Mouse (Mus musculus) heart, embryonic 14.5 days (tissue): Measurements from ENCODE around the gene Pcdh9. TPM values are rescaled to one million over a fixed set of nuclear protein-coding genes. Genes with fewer than 3 reads are reported as not detected.

Source experiments
- ATAC-seq: fragments of 200-750 bp; cut with Nextera tagmentation; 2 replicates; pipeline ENCODE4 v1.8.0; 2017; ENCODE audit warnings: low read depth, moderate TSS enrichment; ENCODE audit not compliant: insufficient number of reproducible peaks, insufficient read depth, low FRiP score
- H3K27ac ChIP-seq, 2 experiments: fragments of 200-500 bp in 1 of 2; fragments of 300-500 bp in 1 of 2; sonication (generic) in 1 of 2; replicated peaks in 1 of 2; 2 replicates each; pipeline ENCODE4 v1.5.1; 2012 to 2014; ENCODE audit warnings: low read depth in 2 of 2, low read length in 2 of 2, control low read depth in 1 of 2, mild to moderate bottlenecking in 1 of 2, mixed read lengths in 1 of 2; ENCODE audit not compliant: control insufficient read depth in 1 of 2, insufficient read depth in 1 of 2
- H3K27me3 ChIP-seq: fragments of 300-500 bp; sonication (generic); 2 replicates; pipeline ENCODE4 v1.6.1; 2014; ENCODE audit warnings: mild to moderate bottlenecking, low read length, control low read depth; ENCODE audit not compliant: control insufficient read depth, insufficient read depth
- H3K36me3 ChIP-seq: fragments of 300-500 bp; sonication (generic); 2 replicates; pipeline ENCODE4 v1.6.1; 2014; ENCODE audit warnings: mild to moderate bottlenecking, control low read depth, low read length, mixed read lengths; ENCODE audit not compliant: control insufficient read depth, insufficient read depth
- H3K4me1 ChIP-seq, 2 experiments: fragments of 200-500 bp in 1 of 2; fragments of 300-500 bp in 1 of 2; sonication (generic) in 1 of 2; 2 replicates each; pipeline ENCODE4 v1.6.1; 2012 to 2014; ENCODE audit warnings: low read length in 2 of 2, control low read depth in 1 of 2, mixed read lengths in 1 of 2; ENCODE audit not compliant: control insufficient read depth in 2 of 2, insufficient read depth in 2 of 2
- H3K4me2 ChIP-seq: fragments of 300-500 bp; sonication (generic); 2 replicates; pipeline ENCODE4 v1.6.1; 2014; ENCODE audit warnings: mild to moderate bottlenecking, low read length
- H3K4me3 ChIP-seq, 2 experiments: fragments of 200-500 bp in 1 of 2; fragments of 300-500 bp in 1 of 2; sonication (generic) in 1 of 2; 2 replicates each; pipeline ENCODE4 v1.5.1; 2012 to 2014; ENCODE audit warnings: low read length in 2 of 2, mild to moderate bottlenecking in 2 of 2, control low read depth in 1 of 2, low read depth in 1 of 2, moderate library complexity in 1 of 2; ENCODE audit not compliant: control insufficient read depth in 1 of 2, insufficient read depth in 1 of 2
- H3K9ac ChIP-seq: fragments of 300-500 bp; sonication (generic); 2 replicates; pipeline ENCODE4 v1.6.1; 2014; ENCODE audit warnings: mild to moderate bottlenecking, low read length
- H3K9me3 ChIP-seq: fragments of 300-500 bp; sonication (generic); 2 replicates; pipeline ENCODE4 v1.6.1; 2016; ENCODE audit warnings: low read length, control low read depth; ENCODE audit not compliant: control insufficient read depth
- WGBS: fragments of 180-500 bp; shearing (Covaris S2); extraction: QIAGEN DNeasy Blood & Tissue Kit; methylation state at CpG from one replicate; pipeline ENCODE4 v1.1.7; 2014; 5-methylcytosine and 5-hydroxymethylcytosine counted together
- polyA plus RNA-seq: library from polyadenylated mRNA; unstranded; fragments of >200 nt; fragmentation: Nextera tagmentation; extraction: Ambion mirVana; gene quantifications from 2 replicates; pipeline ENCODE4 v1.2.1, GENCODE M21; 2014

Gene Pcdh9
- polyA plus RNA-seq, 1 experiment from 2014 or later = 8.1 TPM

DNA sequence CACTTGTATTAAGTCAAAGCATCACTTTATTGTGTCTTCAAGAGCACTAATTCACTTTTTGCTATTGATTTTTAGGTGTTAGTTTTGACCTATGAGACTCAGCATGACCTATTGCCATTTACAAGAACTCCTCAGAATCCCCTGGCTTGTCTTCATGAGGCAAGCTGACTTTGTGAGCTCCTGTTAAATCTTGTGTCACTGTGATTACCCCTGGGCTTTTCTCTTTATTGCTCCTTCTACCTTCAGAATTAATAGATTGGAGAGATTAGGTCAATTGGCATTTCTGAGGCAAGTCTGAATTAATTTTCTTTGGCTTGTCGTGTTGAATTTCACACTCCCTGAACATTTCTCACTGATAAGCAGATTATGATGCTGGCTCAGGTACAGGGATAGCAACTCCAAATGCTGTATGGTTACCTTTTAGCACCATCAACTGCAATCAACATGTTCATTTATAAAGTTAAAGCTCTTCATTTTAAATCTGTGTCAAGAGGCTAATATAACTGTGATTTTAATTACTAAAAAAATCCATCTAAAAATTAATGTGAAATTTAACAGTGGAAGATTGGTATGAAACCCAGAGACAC is 44.3 kb downstream of the Pcdh9 start:
- no peak overlapping the region for H3K27ac ChIP-seq
- 42% methylated on average over 1 of the region's 1 CpGs for WGBS
- H3K27me3 ChIP-seq = no peaks in the 10 kb centered on the region
- H3K9ac ChIP-seq = no peak overlapping the region
- no peak overlapping the region for H3K4me2 ChIP-seq
- no peaks in the 10 kb centered on the region for H3K4me1 ChIP-seq
- H3K9me3 ChIP-seq = no peaks in the 10 kb centered on the region
- ATAC-seq = no peak
- no peak overlapping the region for H3K4me3 ChIP-seq
- no peaks in the 10 kb centered on the region for H3K36me3 ChIP-seq

DNA sequence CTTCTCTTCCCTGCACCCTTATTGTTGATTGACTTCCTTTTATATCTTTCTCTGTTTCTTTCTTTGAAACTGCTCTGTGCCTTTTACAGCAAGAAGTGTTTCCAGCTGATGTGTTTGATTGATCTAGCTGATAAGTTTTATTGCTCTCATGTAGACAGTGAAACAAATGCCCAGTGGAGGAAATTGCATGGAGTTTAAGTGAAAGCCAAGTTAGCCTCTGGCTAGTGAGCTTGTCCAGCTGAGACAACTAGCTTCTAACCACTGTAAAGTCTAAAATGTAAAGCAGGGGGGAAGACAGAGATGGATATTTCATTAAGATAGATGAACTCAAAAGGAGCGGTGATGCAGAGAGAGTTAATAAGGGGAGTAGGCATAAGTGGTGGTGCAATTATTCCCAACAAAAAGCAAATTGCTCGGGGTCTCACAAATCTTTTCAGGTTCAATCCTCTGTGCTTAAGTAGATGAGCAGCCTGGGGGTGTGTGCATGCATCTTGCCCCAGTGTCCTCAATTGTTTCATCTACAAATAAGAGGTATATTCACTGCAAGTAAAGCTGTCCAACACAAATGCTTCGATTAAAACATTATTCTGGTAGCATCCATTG is 47.7 kb downstream of the Pcdh9 start:
- ATAC-seq = no peak
- no peak overlapping the region for H3K4me2 ChIP-seq
- no peaks in the 10 kb centered on the region for H3K4me1 ChIP-seq
- no peaks in the 10 kb centered on the region for H3K36me3 ChIP-seq
- no peak overlapping the region for H3K4me3 ChIP-seq
- H3K9ac ChIP-seq = no peak overlapping the region
- WGBS = 71% methylated on average over 3 of the region's 3 CpGs
- H3K27me3 ChIP-seq = no peaks in the 10 kb centered on the region
- H3K27ac ChIP-seq = no peak overlapping the region
- H3K9me3 ChIP-seq = no peaks in the 10 kb centered on the region

GRCm38 (mm10) chr14:93832511-93832910 is 58.0 kb downstream of the Pcdh9 start:
- Histone ChIP-seq H3K4me2 (no peak overlapping the region), H3K36me3 (no peaks in the 10 kb centered on the region), H3K9ac (no peak overlapping the region), H3K9me3 (no peaks in the 10 kb centered on the region), H3K27ac (no peak overlapping the region), H3K27me3 (no peaks in the 10 kb centered on the region), H3K4me1 (no peaks in the 10 kb centered on the region), H3K4me3 (no peak overlapping the region)
- 74% methylated on average over 6 of the region's 6 CpGs for WGBS
- ATAC-seq = no peak

- Histone ChIP-seq H3K27ac (no peak overlapping the region), H3K4me3 (no peak overlapping the region), H3K9ac (no peak overlapping the region), H3K4me1 (no peaks in the 10 kb centered on the region), H3K4me2 (no peak overlapping the region), H3K9me3 (no peaks in the 10 kb centered on the region), H3K36me3 (no peaks in the 10 kb centered on the region), H3K27me3 (no peaks in the 10 kb centered on the region)
- no peak for ATAC-seq
- WGBS = 67% methylated on average over 6 of the region's 6 CpGs
Observed at GRCm38 (mm10) chr14:93827159-93827558, 63.3 kb downstream of the Pcdh9 start.

DNA sequence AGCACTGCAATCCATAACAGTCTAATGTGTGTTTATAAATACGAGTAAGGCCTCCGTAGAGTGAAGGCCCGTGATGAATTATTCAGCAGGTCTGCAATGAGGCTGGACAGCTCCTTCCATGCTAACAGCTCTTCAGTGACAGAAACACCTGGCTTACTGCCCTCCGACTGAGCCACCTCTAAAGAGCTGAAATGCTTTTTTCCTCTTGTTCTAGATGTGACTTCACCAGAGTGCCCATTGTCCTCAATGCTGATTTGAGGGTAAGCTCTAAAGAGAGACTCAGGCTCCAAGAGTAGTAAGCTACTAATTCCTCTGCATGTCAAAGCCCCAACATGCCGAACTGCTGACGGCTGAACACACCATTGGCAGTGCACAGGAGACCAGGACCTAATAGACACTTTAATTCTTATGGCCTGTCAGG is 64.4 kb downstream of the Pcdh9 start:
- Histone ChIP-seq H3K4me3 (no peak overlapping the region), H3K9ac (no peak overlapping the region), H3K27ac (no peak overlapping the region), H3K4me2 (no peak overlapping the region), H3K4me1 (no peaks in the 10 kb centered on the region), H3K27me3 (no peaks in the 10 kb centered on the region), H3K36me3 (no peaks in the 10 kb centered on the region), H3K9me3 (no peaks in the 10 kb centered on the region)
- WGBS = 64% methylated on average over 6 of the region's 6 CpGs
- no peak for ATAC-seq

GRCm38 (mm10) chr14:93818845-93819244 is 71.6 kb downstream of the Pcdh9 start:
- no peak overlapping the region for H3K9ac ChIP-seq
- H3K4me1 ChIP-seq = no peaks in the 10 kb centered on the region
- H3K27ac ChIP-seq = no peak overlapping the region
- 72% methylated on average over 4 of the region's 4 CpGs for WGBS
- H3K4me3 ChIP-seq = no peak overlapping the region
- no peaks in the 10 kb centered on the region for H3K27me3 ChIP-seq
- ATAC-seq = no peak
- no peaks in the 10 kb centered on the region for H3K9me3 ChIP-seq
- H3K4me2 ChIP-seq = no peak overlapping the region
- no peaks in the 10 kb centered on the region for H3K36me3 ChIP-seq

DNA sequence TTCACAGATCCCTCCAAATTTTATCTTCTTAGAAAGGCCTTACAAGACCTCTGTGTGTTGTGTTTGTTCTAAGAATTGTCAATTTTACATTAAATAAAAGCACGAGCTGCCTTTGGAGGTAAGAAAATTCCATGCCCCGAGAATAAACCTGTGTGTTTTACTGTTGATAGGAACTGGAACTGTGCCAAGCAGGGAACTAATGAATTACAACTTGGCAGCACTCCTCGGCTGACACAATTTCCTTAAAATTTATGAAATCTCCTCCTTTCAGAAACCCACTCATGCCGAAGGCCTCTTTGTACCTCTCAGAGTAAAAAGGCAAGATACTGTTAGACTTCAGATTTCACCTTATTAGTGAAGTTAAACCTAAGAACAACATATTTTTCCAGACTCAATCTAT is 72.9 kb downstream of the Pcdh9 start:
- Histone ChIP-seq H3K4me3 (no peak overlapping the region), H3K27me3 (no peaks in the 10 kb centered on the region), H3K9ac (no peak overlapping the region), H3K9me3 (no peaks in the 10 kb centered on the region), H3K4me1 (no peaks in the 10 kb centered on the region), H3K36me3 (no peaks in the 10 kb centered on the region), H3K27ac (no peak overlapping the region), H3K4me2 (no peak overlapping the region)
- 30% methylated on average over 4 of the region's 4 CpGs for whole genome bisulfite sequencing
- no peak for ATAC-seq

DNA sequence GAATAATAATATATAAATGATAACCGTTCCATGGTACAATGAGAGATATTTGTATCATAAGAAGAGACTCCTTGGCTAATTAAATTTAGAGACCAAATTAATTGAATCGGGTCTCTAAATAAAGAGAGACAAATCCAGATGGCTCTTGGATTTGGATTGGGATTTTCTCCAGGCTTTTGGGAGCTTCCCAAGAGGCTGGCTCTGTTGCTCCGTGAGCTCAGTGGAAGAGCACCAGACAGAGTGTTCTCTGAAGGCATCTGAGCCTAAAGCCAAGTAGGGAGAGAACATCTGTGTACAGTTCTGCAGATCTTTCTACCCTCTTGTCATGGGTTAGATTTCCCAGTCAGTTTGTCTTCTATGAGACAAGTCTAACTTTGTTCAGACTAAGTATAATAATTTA is 95.9 kb downstream of the Pcdh9 start:
- ATAC-seq = no peak
- Histone ChIP-seq H3K9me3 (no peaks in the 10 kb centered on the region), H3K9ac (no peak overlapping the region), H3K27me3 (no peaks in the 10 kb centered on the region), H3K4me3 (no peak overlapping the region), H3K4me1 (no peaks in the 10 kb centered on the region), H3K36me3 (no peaks in the 10 kb centered on the region), H3K4me2 (no peak overlapping the region), H3K27ac (no peak overlapping the region)
- 86% methylated on average over 3 of the region's 3 CpGs for WGBS
